Mouse (Mus musculus) kidney, postnatal 4 days (tissue): ENCODE results near the gene Rsg1.

ENCODE experiments used
- DNase-seq, 2 experiments: peaks; one replicate each; pipeline ENCODE4 v3.0.0; 2021; ENCODE audit warnings: mixed read lengths in 2 of 2

Rsg1 gene

DNA sequence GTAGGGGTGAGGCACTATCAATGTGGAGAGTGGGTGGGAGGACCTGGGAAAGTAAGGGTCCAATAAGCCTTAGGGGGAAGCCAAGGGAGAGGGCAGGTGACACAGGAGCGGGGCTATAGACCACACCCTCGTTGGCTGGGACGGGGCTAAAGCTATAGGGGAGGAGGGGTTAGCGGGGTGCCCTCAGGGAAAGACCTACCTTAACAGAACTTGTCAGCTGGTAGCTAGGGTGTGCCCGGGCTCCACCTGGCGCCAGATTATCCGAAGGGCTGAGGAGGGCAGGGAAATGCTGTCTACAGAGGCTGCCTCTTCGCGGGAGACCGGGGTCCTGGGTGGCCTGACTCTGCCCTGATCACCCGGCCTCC, 34.8 kb downstream of the Rsg1 start:
- peak in 1 of 2 experiments; percentile 47 for DNase-seq

DNA sequence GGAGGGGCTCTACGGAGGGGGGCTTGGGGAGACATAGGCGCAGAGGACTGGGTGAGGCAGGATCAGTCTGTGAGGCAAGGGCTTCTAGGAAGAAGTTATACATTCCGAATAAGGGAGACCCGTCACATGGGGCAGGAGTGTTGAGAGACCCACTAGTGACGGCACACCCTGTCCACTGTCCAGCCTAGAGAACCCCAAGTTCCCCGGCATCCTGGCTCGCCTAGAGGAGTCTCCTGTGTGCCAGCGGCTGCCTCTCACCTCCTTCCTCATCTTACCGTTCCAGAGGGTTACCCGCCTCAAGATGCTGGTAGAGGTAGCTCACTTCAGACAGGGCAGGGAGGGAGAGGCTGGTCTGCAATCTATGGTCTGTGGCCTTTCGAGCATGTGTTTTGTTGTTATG, 35.6 kb downstream of the Rsg1 start:
- DNase-seq = no peak

DNA sequence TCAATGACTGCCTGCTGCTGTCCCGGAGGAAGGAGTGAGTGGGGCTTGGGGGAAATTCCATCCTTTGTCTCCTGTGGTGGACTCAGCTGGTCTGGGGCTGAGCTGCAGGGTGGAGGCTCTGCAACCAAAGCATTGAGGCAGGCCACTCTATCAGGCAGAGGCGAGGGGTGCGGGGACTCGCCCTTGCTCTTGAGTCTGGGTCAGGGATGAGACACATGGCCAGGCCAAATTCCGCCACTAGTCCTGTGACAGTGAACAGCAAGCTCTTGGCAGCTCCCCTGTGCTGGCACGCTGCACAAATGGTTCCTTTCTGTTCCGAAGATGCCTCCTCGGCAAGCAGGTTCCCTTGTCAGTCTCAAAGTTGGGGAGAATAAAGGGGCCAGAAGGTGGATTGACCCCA, 37.3 kb downstream of the Rsg1 start:
- no peak for DNase-seq

DNA sequence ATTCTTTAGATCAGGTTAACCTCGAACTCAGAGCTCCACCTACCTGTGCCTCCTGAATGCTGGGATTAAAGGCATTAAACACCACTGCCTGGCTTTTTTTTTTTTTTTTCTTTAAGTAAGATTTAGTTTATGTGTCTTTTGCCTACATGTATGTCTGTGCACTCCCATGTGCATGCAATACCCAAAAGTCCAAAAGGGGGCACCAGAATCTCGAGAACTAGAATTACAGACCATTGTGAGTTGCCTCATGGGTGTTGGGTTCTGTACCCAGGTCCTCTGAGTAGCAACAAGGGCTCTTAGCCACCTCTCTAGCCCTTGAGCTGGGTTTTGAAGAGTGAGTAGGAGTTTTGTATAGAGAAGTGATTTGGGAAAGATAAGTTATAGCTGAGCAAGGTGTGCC, 38.9 kb downstream of the Rsg1 start:
- DNase-seq = no peak

DNA sequence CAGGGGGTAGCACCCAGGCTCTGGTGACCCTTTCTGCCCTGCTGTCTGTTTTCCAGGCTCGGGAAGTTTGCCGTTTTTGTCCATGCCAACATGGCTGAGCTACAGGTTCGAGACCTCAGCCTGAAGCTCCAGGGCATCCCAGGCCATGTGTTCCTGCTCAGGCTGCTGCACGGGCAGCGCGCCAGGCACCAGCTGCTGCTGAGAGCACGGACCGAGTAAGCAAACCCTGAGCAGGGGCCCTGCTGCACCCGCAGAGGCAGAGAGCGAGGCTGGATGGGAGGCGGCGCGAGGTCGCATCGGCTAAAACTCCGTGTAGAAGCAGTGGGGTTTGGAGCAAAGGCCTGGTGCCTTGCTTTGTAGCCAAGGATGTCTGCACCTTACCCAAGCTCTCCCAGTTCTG, 40.5 kb downstream of the Rsg1 start:
- peak; percentile 61 to 80 for DNase-seq

DNA sequence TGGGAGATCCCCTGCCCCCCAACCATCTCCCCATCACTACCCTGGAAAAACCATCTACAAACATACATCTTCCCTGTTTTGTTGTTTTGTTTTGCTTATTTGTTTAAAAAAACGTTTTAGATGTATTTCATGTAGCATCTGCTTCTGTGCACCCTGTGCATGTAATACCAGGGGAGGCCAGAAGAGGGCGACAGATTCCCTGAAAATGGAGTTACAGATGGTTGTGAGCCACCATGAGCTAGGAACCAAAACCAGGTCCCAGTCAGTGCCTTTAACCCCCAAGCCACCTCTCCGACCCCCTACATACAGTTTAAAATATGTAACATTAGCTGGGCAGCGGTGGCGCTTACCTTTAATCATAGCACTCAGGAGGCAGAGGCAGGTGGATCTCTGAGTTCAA, 43.7 kb downstream of the Rsg1 start:
- DNase-seq = peak; percentile 39 to 48

DNA sequence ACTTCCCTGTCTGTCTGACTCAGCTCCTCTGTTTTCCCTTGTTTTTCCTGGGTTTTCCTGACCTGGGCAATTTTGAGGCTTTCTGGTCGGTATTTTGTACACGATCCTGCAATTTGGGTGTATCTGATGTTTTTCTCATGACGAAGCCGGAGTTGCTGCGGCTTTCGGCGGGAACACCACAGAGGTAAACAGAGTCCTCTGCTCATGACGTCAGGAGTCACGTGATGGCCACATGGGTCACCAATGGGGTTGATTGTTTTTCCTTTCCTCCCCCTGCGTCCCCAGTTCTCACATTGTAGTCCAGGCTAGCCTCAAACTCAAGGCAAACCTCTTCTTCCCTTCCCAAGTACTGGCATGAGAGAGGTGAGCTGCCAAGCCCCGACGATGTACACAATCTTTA, 45.7 kb downstream of the Rsg1 start:
- no peak for DNase-seq

DNA sequence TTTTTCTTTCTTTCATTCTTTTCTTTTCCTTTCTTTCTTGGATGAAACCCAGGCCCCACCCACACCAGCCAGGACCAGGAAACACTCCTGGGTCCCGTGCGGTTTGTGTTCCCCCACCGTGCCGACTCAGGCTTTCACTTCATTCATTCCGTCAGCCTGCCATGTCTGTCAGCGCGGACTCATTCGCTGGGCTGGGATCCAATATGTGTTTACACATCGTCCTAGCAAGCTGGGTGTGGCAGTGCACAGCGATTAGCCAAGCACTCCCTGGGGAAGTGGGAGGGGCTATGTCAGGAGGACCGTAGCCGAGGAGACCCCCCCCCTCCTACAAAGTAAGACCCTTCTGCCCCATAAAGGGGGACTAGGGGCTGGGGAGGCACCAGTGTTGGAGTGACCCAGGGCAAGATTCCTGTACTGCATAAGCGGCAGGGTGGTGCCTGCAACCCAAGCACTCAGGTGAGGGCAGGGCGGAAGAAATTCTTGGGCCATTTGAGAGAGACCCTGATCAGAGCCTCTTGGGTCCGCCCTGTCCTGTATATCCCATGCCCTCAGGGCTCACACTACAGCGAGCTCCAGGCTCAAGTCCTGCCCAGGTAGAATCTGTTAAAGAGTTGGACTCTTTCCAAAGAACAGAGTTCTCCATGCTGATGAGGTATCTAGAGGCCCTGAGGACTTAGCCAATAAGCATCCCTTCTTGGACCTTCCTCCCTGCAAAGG, 46.4 kb downstream of the Rsg1 start:
- peak in 1 of 2 experiments; percentile 48 for DNase-seq

DNA sequence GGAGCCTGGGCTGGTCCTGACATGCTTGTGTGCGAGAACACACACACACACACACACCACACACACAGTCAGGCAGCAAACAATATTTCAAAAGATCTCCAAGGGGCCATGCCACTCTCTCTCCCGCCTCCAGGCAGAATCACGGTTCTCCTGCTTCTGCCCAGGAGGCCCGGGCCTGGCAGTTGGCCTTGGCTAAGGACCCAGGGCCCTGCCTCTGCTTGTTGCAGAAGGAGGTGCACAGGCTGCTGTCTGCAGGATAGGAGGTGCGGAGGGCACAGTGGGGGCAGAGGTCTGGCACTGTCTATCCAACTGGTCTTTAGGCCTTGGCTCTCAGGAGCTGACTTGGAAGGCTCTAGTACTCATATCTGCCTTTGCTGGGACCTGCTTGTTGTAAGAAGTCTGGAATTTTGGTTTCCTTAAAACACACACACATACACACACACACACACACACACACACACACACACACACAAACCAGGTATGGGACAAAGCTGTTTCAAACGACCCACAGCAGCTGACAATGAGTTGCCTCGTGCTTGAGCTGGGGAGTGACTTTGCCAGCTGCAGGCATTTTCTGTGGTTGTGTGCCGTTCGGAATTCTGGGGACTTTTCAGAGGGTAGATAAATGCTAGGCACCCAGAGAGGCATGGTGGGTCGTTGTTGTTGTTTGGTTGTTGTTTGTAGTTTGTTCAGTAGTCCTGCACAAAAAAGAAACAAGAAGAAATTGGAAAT, 49.3 kb downstream of the Rsg1 start:
- DNase-seq = no peak

DNA sequence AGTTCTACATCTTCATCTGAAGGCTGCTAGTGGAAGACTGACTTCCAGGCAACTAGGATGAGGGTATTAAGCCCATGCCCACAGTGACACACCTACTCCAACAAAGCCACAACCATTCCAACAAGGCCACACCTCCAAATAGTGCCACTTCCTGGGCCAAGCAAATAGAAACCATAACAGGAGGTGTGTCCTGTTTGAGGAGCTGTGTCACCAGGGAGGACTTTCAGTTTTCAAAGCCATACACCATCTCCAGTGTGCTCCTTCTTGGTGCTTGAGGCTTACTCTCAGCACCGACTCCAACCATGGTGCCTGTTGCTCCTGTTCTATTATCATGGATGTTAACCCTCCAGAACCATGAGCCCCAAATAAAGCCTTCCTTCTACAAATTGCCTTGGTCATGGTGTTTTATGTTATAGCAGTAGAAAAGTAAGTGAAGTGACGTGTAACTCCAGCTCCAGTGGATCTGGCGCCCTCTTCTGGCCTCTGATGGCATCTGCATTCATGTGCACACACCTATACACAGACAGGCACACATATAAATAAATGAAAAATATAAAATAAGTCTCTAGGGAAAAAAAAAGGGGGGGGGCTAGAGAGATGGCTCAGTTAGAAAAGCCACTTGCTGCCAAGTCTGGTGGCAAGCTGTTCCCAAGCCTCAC, 52.4 kb downstream of the Rsg1 start:
- no peak for DNase-seq

DNA sequence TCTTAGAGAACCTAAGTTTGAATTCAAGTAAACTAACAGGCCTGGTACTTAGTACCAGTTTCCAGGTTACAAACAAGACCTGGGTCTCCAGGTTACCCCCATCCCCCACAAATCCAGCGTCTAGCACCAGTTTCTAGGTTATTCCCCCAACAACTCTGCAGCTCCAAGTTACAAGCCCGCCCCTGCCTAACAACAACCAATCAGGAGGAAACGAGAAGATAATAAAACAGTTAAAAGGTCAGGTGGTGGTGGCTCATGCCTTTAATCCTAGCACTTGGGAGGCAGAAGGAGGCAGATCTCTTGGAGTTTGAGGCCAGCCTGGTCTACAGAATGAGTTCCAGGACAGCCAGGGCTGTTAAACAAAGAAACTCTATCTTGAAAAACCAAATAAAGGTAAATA, 53.5 kb downstream of the Rsg1 start:
- DNase-seq = no peak

DNA sequence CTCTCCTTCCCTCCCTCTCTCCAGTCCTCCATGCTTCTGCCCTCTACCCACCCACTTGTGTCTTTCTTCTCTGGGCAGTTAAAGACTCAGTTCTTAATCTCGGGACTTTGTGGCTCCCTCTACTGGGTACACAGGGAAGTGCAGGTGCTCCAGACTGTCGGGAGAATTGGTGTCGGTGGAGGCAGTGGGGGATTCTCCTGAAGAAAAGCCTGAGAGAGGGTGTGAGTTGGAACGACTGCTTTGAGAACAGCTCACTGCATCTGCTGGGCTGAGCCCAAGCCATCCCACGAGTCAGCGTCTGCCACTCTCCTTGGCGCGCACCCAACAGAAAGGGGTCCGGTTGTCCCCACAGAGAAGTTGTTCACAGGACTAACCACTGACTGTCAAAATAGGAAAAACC, 54.1 kb downstream of the Rsg1 start:
- peak; percentile 82 to 83 for DNase-seq

DNA sequence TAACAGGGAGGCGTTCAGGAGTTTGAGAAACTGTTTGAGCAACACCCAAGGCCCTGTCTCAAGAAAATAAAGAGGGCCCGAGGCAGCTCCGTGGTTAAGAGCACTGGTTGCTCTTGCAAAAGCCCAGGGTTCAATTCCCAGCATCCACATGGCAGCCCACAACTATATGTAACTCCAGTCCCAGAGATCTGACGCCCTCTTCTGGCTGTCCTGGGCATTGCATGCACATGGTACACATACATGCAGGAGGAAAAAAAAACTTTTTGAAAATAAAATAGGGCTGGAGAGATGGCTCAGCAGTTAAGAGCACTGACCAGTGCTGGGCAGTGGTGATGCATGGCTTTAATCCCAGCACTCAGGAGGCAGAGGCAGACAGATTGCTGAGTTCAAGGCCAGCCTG, 54.6 kb downstream of the Rsg1 start:
- DNase-seq = no peak

DNA sequence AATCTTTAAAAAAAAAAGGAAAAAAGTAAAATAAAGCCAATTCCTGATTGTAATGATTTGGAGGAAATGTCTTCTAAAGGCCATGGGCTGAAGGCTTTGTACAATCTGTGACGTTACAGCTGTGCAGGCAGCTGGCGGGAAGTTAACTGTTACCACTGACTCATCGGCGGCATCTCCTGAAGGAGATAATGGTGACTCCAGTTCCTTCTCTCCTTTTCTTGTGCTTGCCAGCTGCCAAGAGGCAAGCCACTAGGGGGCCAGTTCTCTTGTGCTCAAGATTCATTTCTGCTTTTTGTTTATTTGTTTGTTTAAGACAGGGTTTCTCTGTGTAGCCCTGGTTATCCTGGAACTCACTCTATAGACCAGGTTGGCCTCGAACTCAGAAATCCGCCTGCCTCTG, 55.3 kb downstream of the Rsg1 start:
- DNase-seq = no peak

DNA sequence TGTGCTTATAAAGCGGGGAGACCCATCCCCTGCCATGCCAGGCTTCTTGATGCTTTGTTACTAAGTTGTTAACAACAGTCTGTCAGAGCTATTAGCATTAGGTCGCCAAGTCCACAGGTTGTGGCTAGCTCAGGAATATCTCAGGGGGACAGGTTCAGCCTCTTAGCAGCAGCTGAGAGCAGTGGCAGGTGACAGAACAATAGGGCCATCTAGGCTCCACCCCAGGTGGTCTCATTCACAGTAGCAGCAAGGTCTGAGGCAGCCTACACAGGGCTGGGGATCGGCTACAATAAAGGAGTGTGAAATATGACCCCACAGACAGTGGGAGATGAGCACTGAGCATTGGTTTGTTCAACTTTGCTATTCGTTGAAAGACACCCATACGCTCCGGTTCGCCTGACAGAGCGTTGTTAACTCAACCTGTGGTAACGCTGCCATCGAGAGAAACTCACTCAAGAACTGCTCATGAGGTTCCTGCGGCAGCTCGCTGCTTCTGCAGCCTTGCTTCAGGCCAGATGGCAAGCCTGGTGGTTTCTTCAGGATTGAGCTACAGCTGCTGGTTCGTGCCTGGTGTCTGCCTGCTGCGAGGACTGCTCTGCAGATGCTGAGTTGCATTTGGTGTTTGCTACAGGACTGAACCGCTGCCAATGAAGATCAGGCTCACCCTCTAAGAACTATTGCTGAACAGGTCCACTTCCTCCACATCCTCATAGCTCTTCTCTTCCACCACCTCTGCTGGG, 56.6 kb downstream of the Rsg1 start:
- DNase-seq = no peak

DNA sequence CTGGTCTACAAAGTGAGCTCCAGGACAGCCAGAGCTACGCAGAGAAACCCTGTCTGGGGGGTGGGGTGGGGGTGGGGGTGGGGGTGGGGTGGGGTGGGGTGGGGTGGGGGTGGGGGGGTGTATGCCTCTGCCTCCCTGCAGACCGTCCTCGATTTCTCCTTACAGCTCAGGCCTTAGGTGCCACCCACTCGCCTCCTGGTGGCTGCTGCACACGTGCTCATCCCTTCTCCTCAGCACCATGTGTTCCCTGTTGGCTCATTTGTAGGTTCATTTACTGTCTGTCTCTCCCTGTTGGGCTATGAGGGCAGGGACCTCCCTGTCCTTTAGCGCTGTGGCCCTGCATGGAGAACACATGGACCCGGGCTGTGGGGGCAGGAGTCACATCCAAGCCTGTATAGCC, 57.5 kb downstream of the Rsg1 start:
- DNase-seq = no peak

DNA sequence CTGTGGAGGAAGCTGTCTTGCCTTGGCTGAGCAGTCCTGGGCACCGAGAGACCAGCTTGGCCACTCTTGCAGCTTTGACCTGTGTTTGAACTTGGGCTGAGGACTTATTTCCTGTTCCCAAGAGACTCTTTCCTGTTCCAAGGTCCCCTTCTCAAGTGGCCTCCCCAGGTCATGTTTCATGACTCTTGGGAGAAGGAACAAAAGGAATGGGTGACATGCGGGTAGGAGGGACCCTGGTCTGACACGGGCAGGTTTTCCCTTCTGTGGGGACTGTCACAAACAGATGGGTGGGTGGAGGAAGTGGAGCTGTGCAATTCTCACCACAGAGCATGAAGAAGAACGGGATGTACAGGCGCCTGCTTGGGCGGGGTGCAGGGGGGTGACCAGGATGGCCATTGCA, 58.0 kb downstream of the Rsg1 start:
- peak in 1 of 2 experiments; percentile 37 for DNase-seq

DNA sequence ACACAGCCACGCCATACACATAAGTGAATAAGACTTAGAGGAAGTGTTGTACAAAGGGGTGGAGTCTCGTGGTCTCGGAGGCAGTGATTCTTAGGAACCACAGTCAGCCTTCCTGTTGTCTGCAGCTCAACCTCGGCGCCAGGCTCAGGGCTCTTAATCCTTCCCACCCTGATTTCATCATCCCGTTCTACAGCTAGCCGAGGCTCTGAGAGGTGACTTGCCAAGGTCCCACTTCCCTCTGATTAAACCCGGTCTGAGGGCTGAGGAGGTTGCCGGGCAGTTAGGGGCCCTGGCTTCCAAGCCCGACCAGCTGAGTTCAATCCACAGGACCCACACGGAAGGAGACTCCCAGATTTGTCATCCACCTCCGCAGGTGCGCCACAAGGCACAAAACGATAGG, 59.1 kb downstream of the Rsg1 start:
- no peak for DNase-seq

DNA sequence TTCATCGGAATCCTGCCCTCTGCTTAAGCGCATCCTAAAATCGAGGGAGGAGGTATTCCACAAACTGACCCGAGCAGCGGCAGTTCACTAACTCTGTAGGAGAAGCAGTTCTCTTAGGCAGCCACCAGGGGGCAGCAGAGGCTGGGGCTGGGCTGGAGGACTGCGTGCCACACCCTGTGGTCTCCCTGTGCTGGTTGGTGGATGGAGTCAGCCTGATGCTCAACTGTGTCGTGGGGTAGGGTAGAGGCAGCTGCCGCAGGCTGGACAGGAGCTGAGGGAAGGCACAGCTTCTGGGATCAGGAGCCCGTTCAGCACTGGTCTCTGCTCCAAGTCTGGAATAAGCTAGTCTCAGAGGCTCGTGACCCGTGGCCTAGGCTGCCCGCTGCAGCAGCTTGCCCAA, 59.5 kb downstream of the Rsg1 start:
- DNase-seq = peak; percentile 93 to 94

DNA sequence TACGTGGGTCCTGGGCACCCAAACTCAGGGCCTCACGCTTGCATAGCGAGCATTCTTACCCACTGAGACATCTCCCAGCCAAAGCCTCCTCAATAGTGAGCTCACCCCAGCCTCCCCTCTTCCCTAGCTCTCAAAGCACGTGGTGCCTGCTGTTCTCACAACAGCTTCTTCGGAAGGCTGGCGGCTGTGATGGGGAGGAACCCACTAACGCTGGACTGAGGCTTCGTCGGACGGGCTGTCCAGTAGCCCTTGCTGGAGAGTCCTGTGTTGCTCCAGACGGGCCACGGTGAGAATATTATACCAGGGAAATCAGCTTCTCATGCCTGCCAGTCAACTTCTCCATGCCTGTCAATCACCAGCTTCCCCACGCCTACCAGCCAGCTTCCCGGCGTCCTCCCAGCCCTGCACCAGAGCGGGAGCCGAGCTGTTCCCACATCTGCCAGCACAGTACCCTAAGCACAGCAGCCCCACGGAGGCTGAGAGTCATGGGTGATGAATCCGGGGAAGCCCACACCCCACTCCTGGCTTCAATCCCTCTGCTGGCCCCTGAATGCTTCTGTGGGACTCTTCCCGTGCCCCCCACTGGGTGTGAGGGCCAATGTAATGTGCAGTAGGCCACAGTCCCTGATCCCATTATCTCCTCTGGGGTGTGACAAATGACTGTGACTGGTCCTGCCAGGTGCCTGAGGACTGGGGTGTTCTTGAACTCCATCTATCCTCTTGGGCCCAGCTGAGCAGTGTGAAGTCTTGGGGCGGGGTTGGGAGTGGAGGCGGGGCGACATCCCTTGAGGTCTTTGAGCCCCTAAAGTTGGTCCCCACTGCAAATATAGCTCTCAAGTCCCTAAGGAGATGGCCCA, 61.0 kb downstream of the Rsg1 start:
- peak in 1 of 2 experiments; percentile 38 for DNase-seq
